Mouse (Mus musculus) liver, embryonic 13.5 days (tissue): Measurements from ENCODE around the gene Dtwd1. TPM values are rescaled to one million over a fixed set of nuclear protein-coding genes. Genes with fewer than 3 reads are reported as not detected.

Experiments
- ATAC-seq: fragments of 200-750 bp; cut with Nextera tagmentation; 2 replicates; pipeline ENCODE4 v1.8.0; 2017; ENCODE audit warnings: low read depth, mild to moderate bottlenecking, moderate number of reproducible peaks, moderate library complexity
- DNase-seq: peaks from one replicate; pipeline ENCODE4 v3.0.0; 2022
- H3K27ac ChIP-seq: fragments of 300-500 bp; sonication (generic); 2 replicates; pipeline ENCODE4 v1.5.1; 2015; ENCODE audit warnings: moderate library complexity, mild to moderate bottlenecking, inconsistent platforms
- H3K27me3 ChIP-seq: fragments of 300-500 bp; sonication (generic); 2 replicates; pipeline ENCODE4 v1.6.1; 2015; ENCODE audit warnings: mild to moderate bottlenecking, inconsistent platforms
- H3K36me3 ChIP-seq: fragments of 300-500 bp; sonication (generic); 2 replicates; pipeline ENCODE4 v1.6.1; 2015; ENCODE audit warnings: mild to moderate bottlenecking, inconsistent platforms
- H3K4me1 ChIP-seq: fragments of 300-500 bp; sonication (generic); replicated peaks from 2 replicates; pipeline ENCODE4 v1.6.1; 2015; ENCODE audit warnings: inconsistent platforms
- H3K4me2 ChIP-seq: fragments of 300-500 bp; sonication (generic); 2 replicates; pipeline ENCODE4 v1.6.1; 2015; ENCODE audit warnings: inconsistent platforms, mild to moderate bottlenecking, moderate library complexity
- H3K4me3 ChIP-seq: fragments of 300-500 bp; sonication (generic); replicated peaks from 2 replicates; pipeline ENCODE4 v1.5.1; 2015; ENCODE audit warnings: mild to moderate bottlenecking, inconsistent platforms
- H3K9ac ChIP-seq: fragments of 300-500 bp; sonication (generic); 2 replicates; pipeline ENCODE4 v1.6.1; 2015; ENCODE audit warnings: mild to moderate bottlenecking, inconsistent platforms
- H3K9me3 ChIP-seq: fragments of 300-500 bp; sonication (generic); replicated peaks from 2 replicates; pipeline ENCODE4 v1.6.1; 2016; ENCODE audit warnings: inconsistent platforms
- WGBS: fragments of 180-500 bp; shearing (Covaris S2); methylation state at CpG from one replicate; pipeline ENCODE4 v1.1.7; 2015; ENCODE audit not compliant: insufficient replicate concordance; 5-methylcytosine and 5-hydroxymethylcytosine counted together
- polyA plus RNA-seq: library from polyadenylated mRNA; unstranded; fragments of >200 nt; fragmentation: Nextera tagmentation; extraction: Ambion mirVana; gene quantifications from 2 replicates; pipeline ENCODE4 v1.2.1, GENCODE M21; 2015

Gene Dtwd1
- 28.5 and 30.0 TPM in 2 replicates for polyA plus RNA-seq

DNA sequence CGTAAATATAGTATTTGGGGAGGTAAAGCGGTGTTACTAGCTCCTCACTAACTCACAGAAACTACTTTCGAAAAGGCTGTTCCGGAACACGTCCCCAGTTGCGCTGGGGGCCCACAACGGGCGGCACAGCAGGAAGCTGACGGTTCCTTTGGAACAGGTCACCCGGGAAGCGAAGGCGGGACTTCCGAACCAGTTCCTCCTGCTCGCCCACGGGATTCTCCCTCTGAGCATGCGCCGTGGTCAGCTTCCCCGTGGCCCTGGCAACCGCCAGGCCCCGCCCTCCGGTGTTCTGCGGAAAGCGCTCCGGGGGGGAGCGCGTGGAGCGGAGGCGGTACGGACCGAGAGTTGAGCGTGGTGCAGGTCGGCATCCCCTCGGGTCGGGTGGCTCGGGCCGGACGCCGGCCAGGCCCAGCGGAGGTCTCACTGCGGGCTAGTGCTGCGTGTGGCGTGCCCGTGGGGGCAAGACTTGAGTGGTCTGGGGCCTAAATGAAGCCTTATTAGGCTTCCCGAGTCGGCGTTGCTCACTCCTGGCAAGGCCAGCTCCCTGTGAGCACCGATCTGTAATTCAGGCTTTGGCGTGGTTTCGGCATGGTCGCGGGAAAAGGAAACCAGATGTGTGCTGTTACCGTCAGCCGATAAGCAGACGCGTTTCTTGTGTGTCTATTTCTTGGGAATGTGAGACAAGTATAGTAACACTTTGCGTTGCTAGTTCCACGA lies at the start of gene Dtwd1, which contains the start of gene Fam227b:
Gene Dtwd1, plus strand, starts transcription at position 287 of the 717 bp plus-strand sequence.
Gene Fam227b, minus strand, starts transcription at position 150 of the 717 bp plus-strand sequence.
- peaks cover 21% of the 10 kb centered on the region for H3K36me3 ChIP-seq
- peak; percentile 96 for DNase-seq
- peaks cover 28% of the 10 kb centered on the region for H3K4me1 ChIP-seq

DNA sequence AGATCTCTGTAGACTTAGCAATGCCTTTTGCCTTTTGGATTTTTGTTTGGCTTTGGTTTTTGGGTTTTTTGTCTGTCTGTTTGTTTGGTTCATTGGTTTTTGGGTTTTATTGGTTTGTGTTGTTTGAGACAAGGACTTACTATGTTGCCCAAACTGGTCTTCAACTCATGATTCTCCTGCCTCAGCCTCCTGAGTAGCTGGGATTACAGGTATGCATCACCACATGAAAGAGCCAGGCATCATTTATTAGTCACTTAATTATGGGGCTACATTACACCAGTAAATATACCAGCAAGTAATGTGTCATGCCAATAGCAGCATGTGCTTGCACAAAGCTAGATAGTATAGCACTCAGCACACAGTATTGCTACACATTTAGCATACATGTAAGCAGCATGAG lies 4.2 kb upstream of the Dtwd1 start:
- Histone ChIP-seq H3K9me3 (no peaks in the 10 kb centered on the region), H3K4me2 (no peak overlapping the region), H3K4me3 (no peak overlapping the region), H3K36me3 (no peaks in the 10 kb centered on the region), H3K4me1 (no peaks in the 10 kb centered on the region), H3K27ac (no peak overlapping the region), H3K27me3 (no peaks in the 10 kb centered on the region), H3K9ac (no peak overlapping the region)
- ATAC-seq (no peak), DNase-seq (no peak)

More for the DNA sequence above, at the start of gene Dtwd1, which contains the start of gene Fam227b:
- H3K4me3 ChIP-seq, result peak within 1 kb of the TSS; percentile 70
- peak; percentile 98 for ATAC-seq
- peak within 1 kb of the TSS; percentile 88 for H3K9ac ChIP-seq
- no peaks in the 10 kb centered on the region for H3K9me3 ChIP-seq
- H3K4me2 ChIP-seq, result peak within 1 kb of the TSS; percentile 65
- no peaks in the 10 kb centered on the region for H3K27me3 ChIP-seq
- peak within 1 kb of the TSS; percentile 87 for H3K27ac ChIP-seq
- WGBS, result under 1% methylated on average over 57 of the region's 57 CpGs

DNA sequence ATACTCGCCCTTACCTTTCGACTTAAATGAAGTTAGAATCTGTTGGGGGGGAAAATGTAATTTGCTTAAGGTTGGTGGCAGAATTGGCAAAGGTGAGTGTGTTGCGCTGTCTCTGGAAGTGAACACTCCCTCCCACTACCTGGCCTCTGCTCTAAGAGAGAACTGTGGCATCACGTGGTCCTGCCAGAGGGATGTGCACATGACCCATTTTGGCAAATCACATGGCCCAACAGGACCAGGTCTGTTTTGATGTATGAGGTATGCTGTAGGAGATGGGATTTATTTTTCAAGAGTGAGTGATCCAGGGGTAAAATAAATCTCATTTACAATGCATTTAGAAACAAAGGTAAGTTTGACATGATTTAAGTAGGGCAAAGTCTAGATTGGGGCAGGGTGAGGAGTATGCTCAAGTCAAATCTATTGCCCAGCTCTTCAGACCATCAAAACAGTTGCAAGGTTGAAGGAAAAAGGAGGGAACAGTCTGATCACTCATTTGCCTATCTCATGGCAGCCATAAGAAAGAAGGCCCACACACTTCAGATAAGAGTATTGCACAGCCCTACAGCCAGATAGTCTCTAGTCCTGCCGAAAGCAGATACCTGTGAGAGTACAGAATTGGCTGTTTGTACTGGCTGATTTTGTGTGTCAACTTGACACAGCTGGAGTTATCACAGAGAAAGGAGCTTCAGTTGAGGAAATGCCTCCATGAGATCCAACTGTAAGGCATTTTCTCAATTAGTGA lies 13.5 kb downstream of the Dtwd1 start:
- peaks cover 49% of the 10 kb centered on the region for H3K36me3 ChIP-seq
- no peaks in the 10 kb centered on the region for H3K9me3 ChIP-seq
- DNase-seq, result peak; percentile 78
- peak overlapping the region; percentile 56 for H3K4me2 ChIP-seq
- WGBS, result 64% methylated on average over 5 of the region's 5 CpGs
- peak; percentile 100 for ATAC-seq
- no peak overlapping the region for H3K4me3 ChIP-seq
- peak overlapping the region; percentile 95 for H3K27ac ChIP-seq
- no peaks in the 10 kb centered on the region for H3K27me3 ChIP-seq
- peaks cover 43% of the 10 kb centered on the region for H3K4me1 ChIP-seq
- H3K9ac ChIP-seq, result no peak overlapping the region

DNA sequence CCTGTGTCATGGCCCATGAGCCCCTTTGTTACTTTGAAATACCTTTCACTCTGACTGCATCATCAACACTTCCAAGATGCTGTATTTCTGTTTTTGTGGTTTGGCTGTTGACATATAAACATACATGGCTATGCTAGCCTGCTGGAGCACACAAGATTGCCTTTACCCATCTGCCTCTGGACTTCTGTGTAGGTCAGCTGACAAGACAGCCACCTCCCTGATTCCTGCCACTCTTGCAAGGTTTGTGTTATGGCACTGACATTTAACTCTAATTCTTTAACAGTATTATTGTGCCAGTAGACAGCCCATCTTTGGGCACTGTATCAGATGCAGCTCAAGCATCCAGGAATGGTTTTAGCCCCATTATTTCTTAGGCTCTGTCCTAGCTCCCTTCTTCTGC lies 14.4 kb downstream of the Dtwd1 start:
- ATAC-seq (no peak), DNase-seq (no peak)
- Histone ChIP-seq H3K4me3 (peak overlapping the region; percentile 18), H3K27ac (peak overlapping the region; percentile 95), H3K9me3 (no peaks in the 10 kb centered on the region), H3K9ac (peak overlapping the region; percentile 56), H3K4me1 (peaks cover 51% of the 10 kb centered on the region), H3K36me3 (peaks cover 41% of the 10 kb centered on the region), H3K4me2 (peak overlapping the region; percentile 56), H3K27me3 (no peaks in the 10 kb centered on the region)

DNA sequence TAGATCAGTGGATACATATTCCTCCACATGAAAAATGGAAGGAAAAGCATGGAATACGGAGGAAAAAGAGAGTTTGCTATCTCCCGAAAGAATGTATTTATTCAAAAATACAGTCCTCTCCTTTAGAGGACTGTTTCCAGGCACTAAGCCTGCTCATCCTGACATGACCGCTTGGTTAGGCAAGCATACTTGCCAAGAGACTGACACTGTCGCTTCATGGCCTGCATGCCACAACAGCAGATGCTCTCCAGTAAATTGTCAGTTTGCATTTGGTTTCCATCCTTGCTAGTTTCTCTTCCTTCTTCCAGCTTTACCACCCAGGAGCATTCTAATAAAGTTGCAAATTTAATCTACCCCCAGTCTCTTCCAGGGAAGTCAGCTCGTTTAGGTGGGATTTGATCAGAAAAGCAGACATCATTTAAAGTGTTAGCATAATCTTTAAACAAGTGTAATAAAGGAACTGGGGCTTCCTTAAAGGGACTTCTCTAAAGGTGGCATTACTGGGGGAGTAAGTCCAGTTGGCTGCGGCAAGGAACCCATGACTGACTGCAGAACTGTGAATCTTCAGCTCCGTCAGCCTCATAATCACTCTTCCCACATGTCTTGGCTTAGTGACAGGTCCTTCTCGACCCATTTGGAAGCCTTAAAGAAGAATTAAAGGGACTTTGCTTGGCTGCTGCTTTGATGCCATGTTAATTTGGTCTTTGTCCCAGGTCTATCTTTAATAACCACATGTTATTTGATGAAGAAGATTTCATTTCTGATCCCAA lies 15.1 kb downstream of the Dtwd1 start:
- Histone ChIP-seq H3K4me3 (peak overlapping the region; percentile 18; the same call in 1 of the 2 replicates), H3K9me3 (no peaks in the 10 kb centered on the region), H3K9ac (peak overlapping the region; percentile 56), H3K36me3 (peaks cover 34% of the 10 kb centered on the region), H3K27ac (peak overlapping the region; percentile 95), H3K4me2 (peak overlapping the region; percentile 56), H3K4me1 (peaks cover 58% of the 10 kb centered on the region), H3K27me3 (no peaks in the 10 kb centered on the region)
- ATAC-seq (no peak), DNase-seq (no peak)
- 78% methylated on average over 8 of the region's 8 CpGs for WGBS

DNA sequence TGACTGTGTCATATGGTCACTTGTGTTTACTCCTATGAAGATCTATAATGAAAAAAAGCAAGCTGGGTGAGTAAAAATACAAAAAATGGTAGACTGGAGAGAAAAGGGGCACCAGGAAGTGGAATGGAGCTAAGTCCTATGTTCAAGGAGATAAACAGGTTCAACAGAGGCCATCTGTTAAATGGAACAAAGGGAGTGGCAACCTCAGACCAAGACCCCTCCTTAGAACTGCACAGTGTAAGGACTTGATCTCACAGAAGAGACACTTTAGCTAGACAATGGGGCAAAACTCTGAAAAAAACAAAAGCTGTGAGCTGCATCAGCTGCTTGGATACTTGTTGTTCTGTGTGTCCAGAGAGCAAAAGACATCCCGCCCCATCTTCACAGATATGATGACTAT lies 19.5 kb downstream of the Dtwd1 start:
- H3K27ac ChIP-seq, result no peak overlapping the region
- ATAC-seq, result peak; percentile 67

DNA sequence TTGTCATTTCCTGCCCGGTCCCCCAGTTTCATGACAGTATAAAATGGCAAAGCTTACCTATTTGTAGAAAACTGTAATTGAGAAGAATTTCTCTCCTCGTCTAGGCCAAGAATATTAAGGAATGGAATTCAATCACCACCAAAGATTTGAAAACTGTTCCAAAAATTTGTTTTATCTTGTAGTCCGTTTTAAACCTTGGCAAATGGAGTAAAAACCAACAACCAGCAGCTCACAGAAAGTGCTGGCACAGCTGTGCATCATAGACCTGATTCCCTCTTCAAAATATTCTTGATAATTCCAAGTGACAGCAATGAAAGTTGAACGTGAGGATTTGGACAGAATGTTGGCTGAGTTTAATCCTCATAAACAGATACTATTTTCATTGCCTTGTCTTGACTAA lies 39.4 kb downstream of the Dtwd1 start:
- Histone ChIP-seq H3K9ac (no peak overlapping the region), H3K4me1 (peaks cover 6% of the 10 kb centered on the region), H3K27me3 (no peaks in the 10 kb centered on the region), H3K4me3 (no peak overlapping the region), H3K27ac (no peak overlapping the region), H3K9me3 (no peaks in the 10 kb centered on the region), H3K4me2 (no peak overlapping the region), H3K36me3 (no peaks in the 10 kb centered on the region)
- DNase-seq, result no peak
- 59% methylated on average over 4 of the region's 4 CpGs for WGBS
- no peak for ATAC-seq

More for the DNA sequence above, 19.5 kb downstream of the Dtwd1 start:
- DNase-seq, result no peak
- Histone ChIP-seq H3K4me3 (no peak overlapping the region), H3K36me3 (0 out of 2 replicates have a peak, but pooled peaks cover 7% of the 10 kb centered on the region), H3K27me3 (no peaks in the 10 kb centered on the region), H3K9me3 (no peaks in the 10 kb centered on the region), H3K9ac (no peak overlapping the region), H3K4me2 (no peak overlapping the region), H3K4me1 (peaks cover 30% of the 10 kb centered on the region)
- 90% methylated on average over 1 of the region's 1 CpGs for WGBS

DNA sequence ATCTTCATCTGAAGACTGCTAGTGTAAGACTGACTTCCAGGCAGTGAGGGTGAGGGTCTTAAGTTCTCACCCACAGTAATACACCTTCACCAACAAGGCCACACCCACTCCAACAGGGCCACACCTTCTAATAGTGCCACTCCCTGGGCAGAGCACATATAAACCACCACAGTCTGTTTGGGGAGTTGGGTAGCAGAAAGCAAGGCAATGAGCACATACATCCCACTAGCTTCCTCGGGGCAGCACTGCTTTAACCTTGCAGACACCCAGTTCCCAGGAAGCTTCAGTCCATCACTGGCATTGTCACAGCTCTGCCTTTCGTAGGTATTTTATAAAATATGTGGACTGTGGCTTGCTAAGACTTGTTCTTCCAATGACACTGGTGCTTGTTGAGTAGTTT lies 40.2 kb downstream of the Dtwd1 start:
- Histone ChIP-seq H3K9ac (no peak overlapping the region), H3K36me3 (no peaks in the 10 kb centered on the region), H3K27ac (no peak overlapping the region), H3K9me3 (no peaks in the 10 kb centered on the region), H3K27me3 (no peaks in the 10 kb centered on the region), H3K4me3 (no peak overlapping the region), H3K4me1 (peaks cover 6% of the 10 kb centered on the region), H3K4me2 (no peak overlapping the region)
- DNase-seq (no peak), ATAC-seq (0 out of 2 replicates have a peak, but pooled peaks have one; percentile 34)
- 65% methylated on average over 2 of the region's 2 CpGs for WGBS

DNA sequence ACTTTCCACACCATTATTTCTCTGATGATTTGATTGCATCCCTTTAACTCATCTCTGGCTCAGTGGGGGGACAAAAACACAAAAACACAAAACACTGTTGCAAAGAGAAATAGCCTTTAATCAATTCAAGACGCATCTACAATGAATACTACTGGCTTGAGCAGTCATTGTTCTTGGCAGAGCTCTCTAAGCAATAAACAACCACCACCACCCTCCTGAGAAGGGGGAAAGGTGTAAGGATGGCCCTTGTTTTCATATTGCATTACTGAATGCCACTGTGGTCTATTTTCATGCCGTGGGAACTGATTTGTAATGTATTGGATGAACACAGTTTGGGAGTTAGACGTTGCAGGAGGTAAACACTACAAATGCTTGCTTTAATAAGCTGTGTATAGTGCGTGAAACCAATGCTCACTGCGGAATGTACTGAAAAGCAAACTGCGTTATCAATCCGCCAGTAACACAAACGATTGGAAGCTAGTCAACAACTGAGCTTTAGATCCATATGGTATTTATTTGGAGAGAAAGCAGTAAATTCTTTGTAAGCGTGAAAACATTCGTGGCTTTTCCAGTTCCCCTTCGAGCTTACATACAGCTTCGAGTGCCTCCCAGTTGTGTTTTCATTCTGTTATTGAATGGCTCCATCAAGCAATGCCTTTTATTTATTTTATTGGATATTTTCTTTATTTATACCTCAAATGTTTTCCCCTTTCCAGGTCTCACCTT lies 43.9 kb downstream of the Dtwd1 start:
- Histone ChIP-seq H3K9me3 (no peaks in the 10 kb centered on the region), H3K27ac (no peak overlapping the region), H3K4me2 (no peak overlapping the region), H3K4me3 (no peak overlapping the region), H3K36me3 (no peaks in the 10 kb centered on the region), H3K27me3 (no peaks in the 10 kb centered on the region), H3K9ac (no peak overlapping the region), H3K4me1 (peaks cover 6% of the 10 kb centered on the region)
- WGBS, result 70% methylated on average over 12 of the region's 12 CpGs
- DNase-seq, result no peak
- no peak for ATAC-seq

DNA sequence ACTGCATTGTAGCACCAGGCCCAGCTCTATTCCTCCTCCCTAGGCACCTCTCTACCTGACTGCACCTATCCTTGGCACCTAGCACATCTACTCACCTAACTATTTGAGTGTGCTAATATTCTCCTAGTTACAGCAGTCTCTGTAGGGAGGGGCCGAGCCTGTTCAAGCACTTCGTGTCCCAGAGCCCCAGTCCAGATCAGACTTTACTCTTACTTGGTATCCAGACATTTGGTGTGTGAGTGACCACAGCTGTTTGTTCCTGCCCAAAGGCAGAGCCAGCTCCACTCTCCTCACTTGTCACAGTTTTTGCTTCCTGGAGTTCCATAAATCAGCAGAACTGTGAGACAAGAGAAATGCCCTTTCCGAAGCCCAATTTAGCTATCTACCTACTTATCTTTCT lies 47.0 kb downstream of the Dtwd1 start:
- 74% methylated on average over 3 of the region's 3 CpGs for WGBS

More for the DNA sequence above, 47.0 kb downstream of the Dtwd1 start:
- Histone ChIP-seq H3K4me1 (no peaks in the 10 kb centered on the region), H3K9ac (no peak overlapping the region), H3K27me3 (no peaks in the 10 kb centered on the region), H3K27ac (no peak overlapping the region), H3K9me3 (no peaks in the 10 kb centered on the region), H3K4me3 (no peak overlapping the region), H3K4me2 (no peak overlapping the region), H3K36me3 (no peaks in the 10 kb centered on the region)
- no peak for DNase-seq
- ATAC-seq, result no peak
